Mouse (Mus musculus) limb, embryonic 15.5 days (tissue): ENCODE measurements around the gene Kmt2d. TPM values are rescaled to one million over a fixed set of nuclear protein-coding genes. Genes with fewer than 3 reads are reported as not detected.

Experiments used
- ATAC-seq: fragments of 200-750 bp; cut with Nextera tagmentation; 2 replicates; pipeline ENCODE4 v1.8.0; 2017; ENCODE audit warnings: low read depth, moderate TSS enrichment; ENCODE audit not compliant: insufficient number of reproducible peaks, low FRiP score, low TSS enrichment
- H3K27ac ChIP-seq: fragments of 300-500 bp; sonication (generic); 2 replicates; pipeline ENCODE4 v1.5.1; 2015; ENCODE audit warnings: moderate library complexity, mild to moderate bottlenecking, inconsistent platforms
- H3K27me3 ChIP-seq: fragments of 300-500 bp; sonication (generic); 2 replicates; pipeline ENCODE4 v1.6.1; 2015; ENCODE audit warnings: inconsistent platforms
- H3K36me3 ChIP-seq: fragments of 300-500 bp; sonication (generic); 2 replicates; pipeline ENCODE4 v1.6.1; 2015; ENCODE audit warnings: inconsistent platforms
- H3K4me1 ChIP-seq: fragments of 300-500 bp; sonication (generic); 2 replicates; pipeline ENCODE4 v1.6.1; 2015; ENCODE audit warnings: inconsistent platforms
- H3K4me2 ChIP-seq: fragments of 300-500 bp; sonication (generic); 2 replicates; pipeline ENCODE4 v1.6.1; 2015; ENCODE audit warnings: mild to moderate bottlenecking, inconsistent platforms
- H3K4me3 ChIP-seq: fragments of 300-500 bp; sonication (generic); 2 replicates; pipeline ENCODE4 v1.5.1; 2015; ENCODE audit warnings: mild to moderate bottlenecking, inconsistent platforms
- H3K9ac ChIP-seq: fragments of 300-500 bp; sonication (generic); 2 replicates; pipeline ENCODE4 v1.6.1; 2015; ENCODE audit warnings: inconsistent platforms
- H3K9me3 ChIP-seq: fragments of 300-500 bp; sonication (generic); 2 replicates; pipeline ENCODE4 v1.6.1; 2016; ENCODE audit warnings: inconsistent platforms
- WGBS: fragments of 180-500 bp; shearing (Covaris S2); methylation state at CpG from one replicate; pipeline ENCODE4 v1.1.7; 2015; 5-methylcytosine and 5-hydroxymethylcytosine counted together
- polyA plus RNA-seq: library from polyadenylated mRNA; unstranded; fragments of >200 nt; fragmentation: Nextera tagmentation; extraction: Ambion mirVana; gene quantifications from 2 replicates; pipeline ENCODE4 v1.2.1, GENCODE M21; 2015

Kmt2d gene
- polyA plus RNA-seq, 1 experiment from 2014 or later: 13.7 TPM

GRCm38 (mm10) chr15:98864951-98865350 lies 6.1 kb downstream of the Kmt2d start:
- H3K36me3 ChIP-seq: peaks cover 71% of the 10 kb centered on the region
- H3K27ac ChIP-seq: no peak overlapping the region
- no peak overlapping the region for H3K9ac ChIP-seq
- no peak for ATAC-seq
- 97% methylated on average over 6 of the region's 6 CpGs for WGBS
- no peak overlapping the region for H3K4me2 ChIP-seq
- peaks cover 28% of the 10 kb centered on the region for H3K4me1 ChIP-seq
- H3K9me3 ChIP-seq: no peaks in the 10 kb centered on the region
- H3K27me3 ChIP-seq: no peaks in the 10 kb centered on the region
- no peak overlapping the region for H3K4me3 ChIP-seq

- WGBS: 91% methylated on average over 12 of the region's 12 CpGs
Measured at GRCm38 (mm10) chr15:98863451-98863958, 7.5 kb downstream of the Kmt2d start.

GRCm38 (mm10) chr15:98861701-98862410 lies 9.1 kb downstream of the Kmt2d start:
- Histone ChIP-seq H3K27me3 (no peaks in the 10 kb centered on the region), H3K4me3 (no peak overlapping the region), H3K9ac (no peak overlapping the region), H3K36me3 (peaks cover 97% of the 10 kb centered on the region), H3K9me3 (no peaks in the 10 kb centered on the region), H3K27ac (no peak overlapping the region), H3K4me2 (no peak overlapping the region), H3K4me1 (no peaks in the 10 kb centered on the region)
- WGBS: 89% methylated on average over 21 of the region's 21 CpGs
- ATAC-seq: no peak

More at GRCm38 (mm10) chr15:98863451-98863958, 7.5 kb downstream of the Kmt2d start:
- Histone ChIP-seq H3K4me2 (no peak overlapping the region), H3K9me3 (no peaks in the 10 kb centered on the region), H3K27me3 (no peaks in the 10 kb centered on the region), H3K4me3 (no peak overlapping the region), H3K36me3 (peaks cover 84% of the 10 kb centered on the region), H3K4me1 (peaks cover 14% of the 10 kb centered on the region), H3K27ac (no peak overlapping the region), H3K9ac (no peak overlapping the region)
- ATAC-seq: no peak

- H3K9me3 ChIP-seq: no peaks in the 10 kb centered on the region
- H3K4me1 ChIP-seq: no peaks in the 10 kb centered on the region
- H3K4me2 ChIP-seq: no peak overlapping the region
- no peak overlapping the region for H3K9ac ChIP-seq
- no peaks in the 10 kb centered on the region for H3K27me3 ChIP-seq
- ATAC-seq: no peak
- no peak overlapping the region for H3K27ac ChIP-seq
- peaks cover 99% of the 10 kb centered on the region for H3K36me3 ChIP-seq
- WGBS: 94% methylated on average over 18 of the region's 18 CpGs
- no peak overlapping the region for H3K4me3 ChIP-seq
Measured at GRCm38 (mm10) chr15:98860921-98861320, 10.1 kb downstream of the Kmt2d start.

GRCm38 (mm10) chr15:98859319-98860043 lies 11.5 kb downstream of the Kmt2d start:
- ATAC-seq: no peak
- Histone ChIP-seq H3K9ac (no peak overlapping the region), H3K4me1 (no peaks in the 10 kb centered on the region), H3K4me3 (no peak overlapping the region), H3K27ac (no peak overlapping the region), H3K36me3 (peaks cover 99% of the 10 kb centered on the region), H3K27me3 (no peaks in the 10 kb centered on the region), H3K4me2 (no peak overlapping the region), H3K9me3 (no peaks in the 10 kb centered on the region)
- WGBS: 83% methylated on average over 9 of the region's 9 CpGs

- no peak for ATAC-seq
- Histone ChIP-seq H3K36me3 (peaks cover 99% of the 10 kb centered on the region), H3K9me3 (no peaks in the 10 kb centered on the region), H3K9ac (no peak overlapping the region), H3K27ac (no peak overlapping the region), H3K4me2 (no peak overlapping the region), H3K4me1 (no peaks in the 10 kb centered on the region), H3K27me3 (no peaks in the 10 kb centered on the region), H3K4me3 (no peak overlapping the region)
- 92% methylated on average over 16 of the region's 16 CpGs for WGBS
Measured at GRCm38 (mm10) chr15:98854214-98854613, 16.8 kb downstream of the Kmt2d start.

GRCm38 (mm10) chr15:98853161-98853937 lies 17.7 kb downstream of the Kmt2d start:
- 0 out of 2 replicates have a peak, but pooled peaks have one; percentile 5 for ATAC-seq
- peaks cover 100% of the 10 kb centered on the region for H3K36me3 ChIP-seq
- H3K9ac ChIP-seq: no peak overlapping the region
- no peaks in the 10 kb centered on the region for H3K4me1 ChIP-seq
- WGBS: 93% methylated on average over 28 of the region's 28 CpGs
- H3K4me3 ChIP-seq: no peak overlapping the region
- H3K4me2 ChIP-seq: no peak overlapping the region
- no peak overlapping the region for H3K27ac ChIP-seq
- H3K27me3 ChIP-seq: no peaks in the 10 kb centered on the region
- H3K9me3 ChIP-seq: no peaks in the 10 kb centered on the region

- no peaks in the 10 kb centered on the region for H3K27me3 ChIP-seq
- ATAC-seq: no peak
Measured at GRCm38 (mm10) chr15:98852733-98853132, 18.3 kb downstream of the Kmt2d start.

GRCm38 (mm10) chr15:98852071-98852470 lies 18.9 kb downstream of the Kmt2d start:
- Histone ChIP-seq H3K9ac (no peak overlapping the region), H3K4me1 (no peaks in the 10 kb centered on the region), H3K36me3 (peaks cover 100% of the 10 kb centered on the region), H3K4me2 (no peak overlapping the region), H3K27me3 (no peaks in the 10 kb centered on the region), H3K4me3 (no peak overlapping the region), H3K27ac (no peak overlapping the region), H3K9me3 (no peaks in the 10 kb centered on the region)
- no peak for ATAC-seq
- WGBS: 94% methylated on average over 9 of the region's 9 CpGs

More at GRCm38 (mm10) chr15:98852733-98853132, 18.3 kb downstream of the Kmt2d start:
- Histone ChIP-seq H3K4me3 (no peak overlapping the region), H3K27ac (no peak overlapping the region), H3K9ac (no peak overlapping the region), H3K4me1 (no peaks in the 10 kb centered on the region), H3K9me3 (no peaks in the 10 kb centered on the region), H3K36me3 (peaks cover 100% of the 10 kb centered on the region), H3K4me2 (no peak overlapping the region)
- WGBS: 89% methylated on average over 9 of the region's 9 CpGs

- no peak overlapping the region for H3K4me2 ChIP-seq
- no peak overlapping the region for H3K4me3 ChIP-seq
- WGBS: 87% methylated on average over 21 of the region's 21 CpGs
- no peak for ATAC-seq
- H3K9me3 ChIP-seq: no peaks in the 10 kb centered on the region
- H3K36me3 ChIP-seq: peaks cover 100% of the 10 kb centered on the region
- no peak overlapping the region for H3K27ac ChIP-seq
- H3K4me1 ChIP-seq: no peaks in the 10 kb centered on the region
- H3K9ac ChIP-seq: no peak overlapping the region
- H3K27me3 ChIP-seq: no peaks in the 10 kb centered on the region
Measured at GRCm38 (mm10) chr15:98851229-98851818, 19.7 kb downstream of the Kmt2d start.

GRCm38 (mm10) chr15:98850668-98851067 lies 20.3 kb downstream of the Kmt2d start:
- no peak overlapping the region for H3K9ac ChIP-seq
- H3K9me3 ChIP-seq: no peaks in the 10 kb centered on the region
- no peak overlapping the region for H3K4me2 ChIP-seq
- no peaks in the 10 kb centered on the region for H3K4me1 ChIP-seq
- H3K36me3 ChIP-seq: peaks cover 100% of the 10 kb centered on the region
- WGBS: 83% methylated on average over 14 of the region's 14 CpGs
- H3K27ac ChIP-seq: no peak overlapping the region
- no peak overlapping the region for H3K4me3 ChIP-seq
- H3K27me3 ChIP-seq: no peaks in the 10 kb centered on the region
- ATAC-seq: no peak
